Mouse (Mus musculus) kidney, adult 9 months (tissue): ENCODE data around the gene Macrod1.
A peak's percentile ranks its signal among the peaks of the same experiment; 100 is the strongest.

ENCODE experiments used
- DNase-seq: peaks from one replicate; pipeline ENCODE4 v3.0.0; 2022

Macrod1 gene

GRCm38 (mm10) chr19:7205753-7206736 lies 149.4 kb downstream of the Macrod1 start, which contains the start of gene Otub1:
Gene Otub1, minus strand, starts transcription at chr19:7206316.
- DNase-seq = peak; percentile 96

GRCm38 (mm10) chr19:7209907-7210646 lies 153.5 kb downstream of the Macrod1 start:
- no peak for DNase-seq

GRCm38 (mm10) chr19:7212216-7212615 lies 155.6 kb downstream of the Macrod1 start:
- DNase-seq = no peak

GRCm38 (mm10) chr19:7213010-7213409 lies 156.4 kb downstream of the Macrod1 start:
- no peak for DNase-seq

- no peak for DNase-seq
These were observed 157.9 kb downstream of the Macrod1 start for GRCm38 (mm10) chr19:7214484-7214883.

GRCm38 (mm10) chr19:7217162-7217925 lies 160.7 kb downstream of the Macrod1 start, which contains the start of gene Cox8a:
Gene Cox8a, minus strand, starts transcription at chr19:7217616.
- DNase-seq = peak; percentile 99

GRCm38 (mm10) chr19:7217926-7218267 lies 161.3 kb downstream of the Macrod1 start:
- no peak for DNase-seq

GRCm38 (mm10) chr19:7218753-7219152 lies 162.1 kb downstream of the Macrod1 start:
- DNase-seq = no peak

- DNase-seq = no peak
These were observed 165.6 kb downstream of the Macrod1 start for GRCm38 (mm10) chr19:7222196-7222595.

GRCm38 (mm10) chr19:7223488-7223887 lies 166.9 kb downstream of the Macrod1 start:
- DNase-seq = no peak

- peak; percentile 56 for DNase-seq
These were observed 167.6 kb downstream of the Macrod1 start for GRCm38 (mm10) chr19:7224253-7224652.

GRCm38 (mm10) chr19:7225096-7225690 lies 168.6 kb downstream of the Macrod1 start:
- DNase-seq = peak; percentile 81

GRCm38 (mm10) chr19:7226511-7226914 lies 169.9 kb downstream of the Macrod1 start:
- DNase-seq = peak; percentile 82

GRCm38 (mm10) chr19:7234537-7235221 lies 178.1 kb downstream of the Macrod1 start:
- peak; percentile 85 for DNase-seq

GRCm38 (mm10) chr19:7235461-7235860 lies 178.9 kb downstream of the Macrod1 start:
- no peak for DNase-seq

GRCm38 (mm10) chr19:7236011-7236410 lies 179.4 kb downstream of the Macrod1 start:
- no peak for DNase-seq

- DNase-seq = no peak
These were observed 180.1 kb downstream of the Macrod1 start for GRCm38 (mm10) chr19:7236742-7237141.

GRCm38 (mm10) chr19:7239574-7239973 lies 183.0 kb downstream of the Macrod1 start:
- DNase-seq = no peak

- no peak for DNase-seq
These were observed 183.7 kb downstream of the Macrod1 start for GRCm38 (mm10) chr19:7240291-7240690.

- peak; percentile 94 for DNase-seq
These were observed 184.4 kb downstream of the Macrod1 start, which contains the start of gene Naa40 for GRCm38 (mm10) chr19:7240782-7241690. Gene Naa40, minus strand, starts transcription at chr19:7241183.

- DNase-seq = no peak
These were observed 189.4 kb downstream of the Macrod1 start for GRCm38 (mm10) chr19:7246021-7246420.
